Mouse (Mus musculus) frontal cortex, postnatal 25 days (tissue): ENCODE results near the gene Galnt9.
A peak's percentile ranks its signal among the peaks of the same experiment; 100 is the strongest.

ENCODE experiments used
- DNase-seq, 2 experiments: peaks; one replicate each; pipeline ENCODE4 v3.0.0; 2022; ENCODE audit warnings: low spot score in 2 of 2

The Galnt9 gene

GRCm38 (mm10) chr5:110587467-110587866 lies 43.3 kb downstream of the Galnt9 start:
- DNase-seq: no peak

DNA sequence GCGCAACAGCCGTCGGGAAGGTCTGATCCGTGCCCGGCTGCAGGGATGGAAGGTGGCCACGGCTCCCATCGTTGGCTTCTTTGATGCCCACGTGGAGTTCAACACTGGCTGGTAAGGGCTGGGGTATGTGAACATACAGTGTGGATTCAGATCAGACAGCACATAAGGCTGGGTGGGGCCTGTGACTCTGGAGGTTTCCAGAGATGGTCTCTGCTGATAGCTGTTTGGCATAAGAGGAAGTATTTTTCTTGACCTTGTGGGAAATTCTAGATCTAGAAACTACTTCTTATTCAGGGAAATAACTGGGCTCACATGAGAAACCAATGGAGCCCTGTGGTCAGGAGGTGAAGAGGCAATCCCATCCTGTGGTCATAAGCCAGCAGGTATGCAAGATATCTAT lies 45.7 kb downstream of the Galnt9 start:
- DNase-seq: no peak

GRCm38 (mm10) chr5:110594465-110594864 lies 50.3 kb downstream of the Galnt9 start:
- DNase-seq: no peak

DNA sequence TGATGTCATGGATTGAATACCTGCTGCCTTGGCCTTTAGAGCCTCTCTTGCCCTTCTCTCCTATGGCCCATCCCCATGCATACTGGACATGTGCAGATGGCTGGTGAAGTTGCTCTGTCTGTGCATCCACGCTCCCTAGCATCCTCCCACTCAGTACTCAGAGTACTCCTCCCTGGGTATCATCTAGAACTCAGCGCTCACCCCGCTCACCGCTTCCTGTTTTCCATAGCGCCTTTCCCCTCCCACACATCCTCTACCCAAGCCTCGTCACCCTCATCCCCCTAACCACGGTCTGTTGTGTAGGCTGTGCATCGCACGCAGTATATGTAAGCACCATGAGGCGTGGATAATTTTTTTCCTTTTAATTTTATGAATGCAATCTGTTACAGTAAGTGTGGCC lies 51.2 kb downstream of the Galnt9 start:
- peak in 1 of 2 experiments; percentile 23 for DNase-seq

GRCm38 (mm10) chr5:110596086-110596780 lies 52.1 kb downstream of the Galnt9 start:
- no peak for DNase-seq

DNA sequence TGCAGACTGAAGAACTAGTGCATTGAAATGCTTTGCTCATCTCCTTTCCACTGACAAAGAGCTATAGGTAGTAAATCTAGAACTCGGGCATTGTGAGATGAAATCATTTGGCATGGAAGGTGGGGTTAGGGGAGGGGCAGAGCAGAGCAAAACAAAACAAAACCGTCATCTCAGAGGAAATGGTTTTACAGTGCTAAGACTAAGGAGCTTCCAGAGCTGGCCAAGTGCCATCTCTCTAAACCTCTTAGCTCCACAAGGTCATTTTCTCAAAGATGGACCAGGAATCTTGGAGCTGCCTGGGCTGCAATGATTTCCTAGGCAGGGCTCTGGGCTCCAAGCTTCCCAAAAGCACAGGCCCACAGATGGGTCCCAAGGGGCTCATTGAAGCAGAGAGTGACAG lies 53.3 kb downstream of the Galnt9 start:
- no peak for DNase-seq

DNA sequence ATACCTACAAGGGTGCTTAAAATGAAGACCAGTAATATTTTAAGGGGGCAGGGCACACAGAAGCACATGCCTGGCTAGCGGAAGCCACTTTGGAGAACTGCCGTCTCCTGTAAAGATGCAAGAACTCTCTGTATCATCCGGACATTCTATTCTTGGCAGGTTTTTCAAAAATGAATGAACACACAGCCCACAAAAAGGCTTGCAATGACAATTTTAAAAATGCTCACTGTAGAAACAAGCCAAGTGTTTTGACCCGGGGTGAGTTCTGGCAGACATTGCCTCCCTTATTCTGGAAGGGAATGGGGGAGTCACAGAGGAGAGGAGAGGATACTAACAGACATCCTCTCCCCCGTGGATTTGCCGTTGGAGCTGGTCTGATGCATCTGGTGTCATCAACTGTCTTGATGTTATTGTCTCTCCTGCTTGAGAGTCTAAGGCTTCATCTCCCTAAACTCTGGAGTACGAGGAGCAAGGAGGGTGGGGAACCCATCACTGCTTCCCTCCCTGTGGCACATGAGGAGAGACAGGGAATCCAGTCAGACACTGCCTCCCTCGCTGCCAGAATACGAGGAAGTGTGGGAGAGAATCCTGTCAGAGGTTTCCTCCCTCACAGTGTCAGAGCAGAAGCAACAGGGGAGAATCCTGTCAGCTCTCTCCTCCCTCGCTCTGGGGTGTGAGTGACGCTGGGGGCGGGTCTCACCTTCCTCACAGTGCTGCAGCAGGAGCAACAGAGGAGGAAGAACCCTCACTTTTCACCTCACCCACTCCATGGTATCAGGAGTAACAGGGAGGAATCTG lies 54.3 kb downstream of the Galnt9 start:
- peak in 1 of 2 experiments; percentile 58 for DNase-seq

DNA sequence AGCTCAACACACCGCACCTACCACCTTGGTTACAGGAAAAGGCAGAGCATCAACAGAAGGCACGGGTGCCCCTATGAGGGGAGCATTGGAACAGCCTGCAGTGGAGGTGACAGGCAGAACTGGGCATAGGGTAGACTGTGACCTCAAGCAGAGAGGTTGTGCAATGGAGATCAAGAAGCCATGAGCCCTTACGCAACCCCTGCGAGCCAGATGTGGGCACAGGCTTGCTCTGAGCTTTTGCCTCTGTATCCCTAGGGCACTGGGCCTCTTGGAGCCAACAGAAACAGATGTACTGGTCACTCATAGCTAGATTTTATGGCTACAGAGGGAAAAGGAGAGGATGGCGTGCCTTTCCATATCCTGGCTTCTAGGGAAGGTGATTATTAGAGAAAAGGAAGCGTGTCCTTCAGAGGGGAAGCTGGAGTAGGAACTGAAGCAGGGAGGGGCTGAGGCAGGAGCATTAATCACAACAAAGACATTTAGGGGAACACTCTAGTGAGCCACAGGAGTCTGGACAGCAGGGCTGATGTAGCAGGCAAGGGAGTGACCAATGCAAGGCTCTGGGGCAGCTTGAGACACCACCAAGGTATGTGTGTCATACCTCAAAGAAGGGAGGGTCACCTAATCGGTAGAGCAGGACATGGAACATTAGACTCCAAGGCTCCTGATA lies 59.0 kb downstream of the Galnt9 start:
- no peak for DNase-seq

GRCm38 (mm10) chr5:110604311-110604710 lies 60.2 kb downstream of the Galnt9 start:
- no peak for DNase-seq

- DNase-seq: no peak
Observed at GRCm38 (mm10) chr5:110605531-110606221, 61.5 kb downstream of the Galnt9 start.

- no peak for DNase-seq
Observed at GRCm38 (mm10) chr5:110607767-110608166, 63.6 kb downstream of the Galnt9 start.

GRCm38 (mm10) chr5:110608336-110608735 lies 64.2 kb downstream of the Galnt9 start:
- DNase-seq: no peak

DNA sequence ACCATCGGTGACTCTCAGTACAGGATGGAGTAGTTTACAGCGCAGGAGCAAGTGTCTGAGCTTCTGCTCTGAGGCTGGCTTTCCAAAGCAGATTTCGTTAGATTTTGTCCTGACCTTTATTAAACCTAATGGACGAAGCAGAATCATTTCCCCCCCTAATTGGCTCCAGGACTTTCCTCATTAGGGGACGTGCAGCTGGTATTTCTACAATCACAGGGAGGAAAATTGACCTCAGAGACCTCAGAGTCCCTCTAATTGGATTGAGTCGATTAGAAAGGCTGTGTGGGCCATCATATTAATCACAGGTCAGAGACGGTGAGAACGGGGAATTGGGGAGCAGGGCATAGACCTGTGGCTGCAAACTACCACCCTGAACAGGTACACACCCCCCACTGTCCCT lies 64.8 kb downstream of the Galnt9 start:
- DNase-seq: no peak

DNA sequence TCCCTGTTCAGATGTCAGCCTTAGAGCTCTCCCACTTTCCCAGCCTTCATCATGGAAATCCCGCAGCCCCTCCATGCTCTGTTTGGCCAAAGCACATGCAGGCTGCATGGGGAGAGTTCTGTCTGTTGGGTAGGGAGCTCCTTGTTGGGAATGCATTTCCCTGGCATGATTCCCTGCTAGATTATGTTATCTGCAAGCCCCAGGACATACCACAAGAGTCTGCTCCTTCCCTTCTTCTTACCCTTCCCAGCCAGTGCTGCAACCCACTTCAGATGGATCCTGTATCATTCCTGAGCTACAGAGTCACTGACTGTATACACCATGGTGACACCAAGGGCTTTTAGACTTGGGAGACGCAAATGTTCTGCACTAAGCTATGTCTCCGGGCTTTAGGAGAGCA lies 65.3 kb downstream of the Galnt9 start:
- DNase-seq: no peak

GRCm38 (mm10) chr5:110609868-110610267 lies 65.7 kb downstream of the Galnt9 start:
- DNase-seq: no peak

DNA sequence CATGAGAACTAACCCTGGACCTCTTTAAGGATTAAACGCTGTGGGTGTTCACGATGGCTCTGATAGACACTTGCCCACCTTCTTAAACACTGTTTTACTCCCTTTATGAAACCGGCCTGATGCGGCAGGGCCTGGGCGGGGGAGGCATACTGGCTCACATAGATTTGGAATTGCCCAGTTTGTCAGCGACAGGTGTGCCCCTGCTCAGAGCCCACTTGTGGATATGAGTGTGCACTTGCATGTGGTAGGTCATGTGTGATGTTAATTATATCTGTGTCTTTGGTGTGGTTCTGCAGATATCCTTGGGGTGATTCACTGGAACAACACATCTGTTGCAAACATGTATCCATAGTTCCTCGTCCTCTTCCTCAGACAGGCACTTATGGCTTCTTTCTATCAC lies 66.3 kb downstream of the Galnt9 start:
- no peak for DNase-seq

DNA sequence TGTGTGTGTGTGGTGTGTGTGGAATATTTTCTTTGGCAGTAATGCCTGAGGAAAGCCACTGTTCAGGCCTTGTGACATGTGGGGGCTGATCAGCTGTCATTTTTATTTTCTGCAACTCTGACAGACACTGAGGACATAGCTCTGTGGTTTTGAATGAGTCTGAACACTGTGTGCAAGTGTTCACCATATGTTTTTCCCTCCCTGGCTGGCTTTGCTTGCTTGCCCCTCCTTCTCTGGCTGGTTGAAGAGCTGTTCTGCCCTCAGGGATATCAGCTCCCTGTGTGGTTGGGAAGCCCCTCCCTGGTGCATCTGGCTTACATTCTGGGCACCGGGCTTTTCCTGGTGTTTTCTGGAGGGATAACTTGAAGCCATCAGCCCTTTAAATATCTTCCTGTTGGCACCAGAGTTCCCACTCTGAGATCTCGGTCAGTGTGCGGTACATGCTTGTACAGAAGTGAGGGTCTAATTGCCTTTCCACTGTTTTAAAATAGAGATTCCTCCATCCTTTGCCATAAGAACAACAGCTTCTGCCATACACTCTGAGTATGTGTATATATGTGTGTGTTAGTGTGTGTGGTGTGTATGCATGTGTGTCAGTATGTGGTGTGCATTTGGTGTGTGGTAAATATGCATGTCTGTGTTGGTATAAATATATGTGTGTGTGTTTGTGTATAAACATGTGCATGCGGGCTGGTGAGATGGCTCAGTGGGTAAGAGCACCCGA lies 67.4 kb downstream of the Galnt9 start:
- DNase-seq: no peak

DNA sequence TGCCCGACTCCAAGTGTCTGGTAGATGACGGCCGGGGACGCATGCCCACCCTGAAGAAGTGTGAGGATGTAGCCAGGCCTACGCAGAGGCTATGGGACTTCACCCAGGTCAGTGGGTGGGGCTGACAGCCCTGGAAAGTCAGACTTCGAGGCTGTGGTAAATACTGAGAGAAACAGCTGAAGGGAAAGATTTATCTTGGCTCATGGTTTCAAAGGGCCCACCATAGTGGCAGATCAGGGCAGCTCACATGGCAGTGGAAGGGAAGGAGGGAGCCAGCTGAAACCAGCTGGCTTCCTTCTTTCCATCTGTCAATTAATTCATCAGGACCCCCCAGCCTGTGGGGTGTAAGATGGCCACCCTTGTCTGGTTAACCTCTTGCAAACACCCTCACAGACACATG lies 75.1 kb downstream of the Galnt9 start:
- no peak for DNase-seq

DNA sequence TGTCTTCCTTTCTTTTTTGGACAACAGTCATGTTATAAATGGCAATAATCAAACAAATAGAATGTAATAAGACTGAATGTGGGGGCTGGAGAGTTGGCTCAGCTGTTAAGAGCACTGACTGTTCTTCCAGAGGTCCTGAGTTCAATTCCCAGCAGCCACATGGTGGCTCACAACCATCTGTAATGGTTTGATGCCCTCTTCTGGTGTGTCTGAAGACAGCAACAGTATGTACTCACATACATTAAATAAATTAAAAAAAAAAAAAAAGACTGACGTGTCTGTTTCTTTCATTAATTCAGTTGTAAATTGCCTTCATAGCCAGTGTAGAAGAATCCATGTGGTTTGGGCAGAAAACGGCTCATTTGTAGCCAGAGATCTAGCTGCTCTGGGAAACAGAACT lies 80.2 kb downstream of the Galnt9 start:
- DNase-seq: no peak

DNA sequence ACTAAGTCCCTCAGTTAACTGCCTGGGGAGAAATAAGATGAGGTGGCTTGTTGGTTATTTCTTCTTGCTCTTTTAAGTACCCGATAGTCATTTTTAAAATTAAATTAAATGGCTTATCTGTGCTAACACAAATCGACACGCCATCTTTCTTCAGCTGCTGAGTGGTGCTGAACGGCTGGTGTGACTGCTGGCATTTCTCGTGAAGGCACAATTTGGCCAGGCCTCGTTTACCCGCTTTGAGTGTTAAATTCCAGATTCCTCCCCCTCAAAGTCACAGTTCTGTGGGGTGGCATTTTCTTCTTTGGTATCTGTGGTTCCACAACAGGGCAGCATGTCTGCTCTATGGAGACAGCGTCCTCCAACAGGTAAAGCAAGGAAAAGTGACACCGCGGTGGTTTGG lies 83.2 kb downstream of the Galnt9 start:
- DNase-seq: no peak

- DNase-seq: no peak
Observed at GRCm38 (mm10) chr5:110628156-110628555, 84.0 kb downstream of the Galnt9 start.
